Comparison of ENCODE assay signal across 9 mouse cellular contexts in genomic region chr6:112108651-112109050, GRCm38 (mm10).
A peak's percentile ranks its signal among the peaks of the same experiment; 100 is the strongest.
DNase-seq lines count a peak whose midpoint lies in the region; ATAC-seq and TF ChIP-seq lines count a peak whose summit lies in the region.
"Had no signal": no experiment of that assay in that cellular context is flagged by ENCODE, and none has a peak within 500 bp of the region (broad histone marks: within the 10 kb centered on the region; RNA-seq: fewer than 3 reads in every experiment).

No protein-coding gene starts in this region.

- DNase-seq in forebrain, embryonic 11.5 days (ENCODE audit: low spot score) = no peak
- peak; percentile 69 to 83 for DNase-seq in cerebellum, postnatal 10 days
- DNase-seq in layer of hippocampus, adult 9-11 months = peak; percentile 79
- DNase-seq in right cerebral cortex, adult 18-20 months = peak; percentile 87
- no peak for DNase-seq in heart, adult 2 months
- no peak for DNase-seq in thymus, postnatal 4 days
- DNase-seq: liver, embryonic 13.5 days had no signal

- no peak overlapping the region for H3K9ac ChIP-seq in forebrain, embryonic 13.5 days
- H3K9ac ChIP-seq in forebrain, embryonic 11.5 days (ENCODE audit: low read length) = no peak overlapping the region
- no peak overlapping the region for H3K9ac ChIP-seq in heart, embryonic 12.5 days
- no peak overlapping the region for H3K9ac ChIP-seq in heart, adult 2 months (ENCODE audit: low read depth, low read length)
- H3K9ac ChIP-seq: liver, embryonic 13.5 days had no signal

- no peak overlapping the region for H3K4me3 ChIP-seq in forebrain, embryonic 13.5 days
- no peak overlapping the region for H3K4me3 ChIP-seq in forebrain, embryonic 11.5 days (ENCODE audit: low read depth, low read length)
- H3K4me3 ChIP-seq in heart, embryonic 12.5 days = no peak overlapping the region
- H3K4me3 ChIP-seq in heart, adult 2 months = no peak overlapping the region
- H3K4me3 ChIP-seq: liver, embryonic 13.5 days had no signal

- no peaks in the 10 kb centered on the region for H3K27me3 ChIP-seq in forebrain, embryonic 13.5 days
- no peaks in the 10 kb centered on the region for H3K27me3 ChIP-seq in forebrain, embryonic 11.5 days (ENCODE audit: control insufficient read depth, insufficient read depth, low read length)
- H3K27me3 ChIP-seq in heart, embryonic 12.5 days (replicated peaks) = no peaks in the 10 kb centered on the region
- H3K27me3 ChIP-seq in heart, adult 2 months (ENCODE audit: control insufficient read depth, insufficient read depth, low read length) = no peaks in the 10 kb centered on the region
- H3K27me3 ChIP-seq: liver, embryonic 13.5 days had no signal

- no peaks in the 10 kb centered on the region for H3K4me1 ChIP-seq in forebrain, embryonic 13.5 days
- H3K4me1 ChIP-seq in forebrain, embryonic 11.5 days (replicated peaks; ENCODE audit: control insufficient read depth, insufficient read depth, low read length) = no peaks in the 10 kb centered on the region
- no peaks in the 10 kb centered on the region for H3K4me1 ChIP-seq in heart, embryonic 12.5 days (replicated peaks)
- H3K4me1 ChIP-seq in heart, adult 2 months (ENCODE audit: control insufficient read depth, insufficient read depth, low read length) = no peaks in the 10 kb centered on the region
- H3K4me1 ChIP-seq: liver, embryonic 13.5 days had no signal

- no peak for TF ChIP-seq CTCF in heart, adult 2 months (IDR thresholded peaks at IDR 0.05)

- WGBS in forebrain, embryonic 13.5 days = 88% methylated on average over 13 of the region's 13 CpGs
- 91% methylated on average over 13 of the region's 13 CpGs for WGBS in forebrain, embryonic 11.5 days
- WGBS in heart, embryonic 12.5 days = 78% methylated on average over 13 of the region's 13 CpGs
- WGBS in heart, adult 2 months = 74% methylated on average over 13 of the region's 13 CpGs

- ATAC-seq in forebrain, embryonic 13.5 days = peak; percentile 87; the same call in 1 of the 2 replicates
- ATAC-seq in forebrain, embryonic 11.5 days (replicated peaks; ENCODE audit: low FRiP score) = no peak
- ATAC-seq in heart, embryonic 12.5 days (ENCODE audit: insufficient number of reproducible peaks, low FRiP score) = no peak

- no peak for TF ChIP-seq EP300 in heart, adult 2 months (IDR thresholded peaks at IDR 0.05; ENCODE audit: insufficient read depth, low read depth, low read length)

- H3K79me2 ChIP-seq in heart, adult 2 months (replicated peaks; ENCODE audit: control insufficient read depth, insufficient read depth, low read length) = no peaks in the 10 kb centered on the region

- TF ChIP-seq POLR2A in heart, adult 2 months (IDR thresholded peaks at IDR 0.05; ENCODE audit: insufficient read depth, low read depth, low read length) = no peak

- no peak overlapping the region for H3K4me2 ChIP-seq in forebrain, embryonic 13.5 days
- no peak overlapping the region for H3K4me2 ChIP-seq in forebrain, embryonic 11.5 days (ENCODE audit: low read depth, low read length, severe bottlenecking)
- no peak overlapping the region for H3K4me2 ChIP-seq in heart, embryonic 12.5 days
- H3K4me2 ChIP-seq: liver, embryonic 13.5 days had no signal

- no peaks in the 10 kb centered on the region for H3K9me3 ChIP-seq in forebrain, embryonic 13.5 days (replicated peaks)
- no peaks in the 10 kb centered on the region for H3K9me3 ChIP-seq in forebrain, embryonic 11.5 days (ENCODE audit: control insufficient read depth, low read length)
- no peaks in the 10 kb centered on the region for H3K9me3 ChIP-seq in heart, embryonic 12.5 days (replicated peaks)
- H3K9me3 ChIP-seq: liver, embryonic 13.5 days had no signal

- no peak overlapping the region for H3K27ac ChIP-seq in forebrain, embryonic 13.5 days
- H3K27ac ChIP-seq in forebrain, embryonic 11.5 days (ENCODE audit: low read depth, low read length) = no peak overlapping the region
- no peak overlapping the region for H3K27ac ChIP-seq in heart, embryonic 12.5 days (ENCODE audit: poor library complexity, severe bottlenecking)
- no peak overlapping the region for H3K27ac ChIP-seq in heart, adult 2 months
- H3K27ac ChIP-seq: liver, embryonic 13.5 days had no signal

- intact Hi-C loops in heart, adult 2 months (cut with DNase I) = no loop called here

- H3K36me3 ChIP-seq in forebrain, embryonic 13.5 days (ENCODE audit: poor library complexity, severe bottlenecking) = no peaks in the 10 kb centered on the region
- no peaks in the 10 kb centered on the region for H3K36me3 ChIP-seq in forebrain, embryonic 11.5 days (ENCODE audit: control insufficient read depth, insufficient read depth, low read length)
- H3K36me3 ChIP-seq in heart, embryonic 12.5 days = no peaks in the 10 kb centered on the region
- no peaks in the 10 kb centered on the region for H3K36me3 ChIP-seq in heart, adult 2 months (ENCODE audit: control insufficient read depth, insufficient read depth, low read length)
- H3K36me3 ChIP-seq: liver, embryonic 13.5 days had no signal

Comparison
In these comparisons a context has a peak if more than half of its experiments do, and no peak if none do; other contexts are left out.
1. DNase-seq: peak in cerebellum, postnatal 10 days (2 of 2), layer of hippocampus, adult 9-11 months (single experiment) and right cerebral cortex, adult 18-20 months (single experiment); none in forebrain, embryonic 11.5 days (single experiment), heart, adult 2 months (0 of 2) and thymus, postnatal 4 days (single experiment).